Mouse (Mus musculus): ENCODE data around the gene Lmbr1l.

DNA sequence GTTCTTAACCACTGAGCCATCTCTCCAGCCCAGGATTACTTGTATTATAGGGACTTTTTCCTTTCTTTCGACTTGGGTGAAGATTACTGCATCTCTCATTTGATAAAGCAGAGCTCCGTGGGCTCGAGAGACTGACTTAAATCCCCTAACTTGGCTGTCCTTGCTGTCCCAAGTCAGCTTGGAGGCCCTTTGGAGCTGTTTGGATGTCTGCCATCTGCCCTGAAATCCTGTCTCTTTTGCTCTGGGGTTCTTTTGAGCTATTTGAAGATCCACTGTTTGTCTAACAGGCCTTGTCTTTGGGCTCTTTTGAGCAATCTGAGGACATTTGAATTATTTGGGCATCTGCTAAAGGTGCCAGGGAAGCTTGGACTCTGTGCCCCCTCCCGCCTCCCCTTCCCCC, 24.1 kb upstream of the Lmbr1l start:
- TF ChIP-seq CTCF (IDR thresholded peaks at IDR 0.05; ENCODE audit: borderline replicate concordance, control insufficient read depth, extremely low read depth, insufficient read depth, low read length, poor library complexity) (no peak), POLR2A (IDR thresholded peaks at IDR 0.05; ENCODE audit: control insufficient read depth, extremely low read depth, insufficient read depth, low read length, poor library complexity) (no peak)
